9 mouse cellular contexts compared by ENCODE assay signal in genomic region chr6:84209736-84210434, GRCm38 (mm10).
DNase-seq lines count a peak whose midpoint lies in the region; ATAC-seq lines count a peak whose summit lies in the region.
"Had no signal": no experiment of that assay in that cellular context is flagged by ENCODE, and none has a peak within 500 bp of the region (broad histone marks: within the 10 kb centered on the region; RNA-seq: fewer than 3 reads in every experiment).

No protein-coding gene starts in this region.

- no peaks in the 10 kb centered on the region for H3K9me3 ChIP-seq in lung, embryonic 16.5 days (ENCODE audit: control insufficient read depth, low read length)
- no peaks in the 10 kb centered on the region for H3K9me3 ChIP-seq in intestine, embryonic 15.5 days
- H3K9me3 ChIP-seq: neural tube, embryonic 12.5 days had no signal

- no peak overlapping the region for H3K4me2 ChIP-seq in lung, embryonic 16.5 days (ENCODE audit: low read depth, low read length)
- H3K4me2 ChIP-seq in intestine, embryonic 15.5 days (replicated peaks) = no peak overlapping the region
- H3K4me2 ChIP-seq: neural tube, embryonic 12.5 days had no signal

- no peaks in the 10 kb centered on the region for H3K4me1 ChIP-seq in lung, embryonic 16.5 days (replicated peaks; ENCODE audit: control insufficient read depth, insufficient read depth, low read length)
- H3K4me1 ChIP-seq in intestine, embryonic 15.5 days (replicated peaks) = no peaks in the 10 kb centered on the region
- H3K4me1 ChIP-seq: neural tube, embryonic 12.5 days had no signal

- ATAC-seq in cerebellum, adult (ENCODE audit: insufficient number of reproducible peaks, low FRiP score, low TSS enrichment) = no peak
- peak; percentile 52 for ATAC-seq in lung, embryonic 16.5 days (ENCODE audit: low read depth)
- ATAC-seq in intestine, embryonic 15.5 days = no peak

- WGBS in lung, embryonic 16.5 days = 61% methylated on average over 13 of the region's 13 CpGs
- WGBS in intestine, embryonic 15.5 days = 83% methylated on average over 13 of the region's 13 CpGs

- H3K27ac ChIP-seq in lung, embryonic 16.5 days (ENCODE audit: low read length) = no peak overlapping the region
- no peak overlapping the region for H3K27ac ChIP-seq in intestine, embryonic 15.5 days
- H3K27ac ChIP-seq: neural tube, embryonic 12.5 days had no signal

- H3K36me3 ChIP-seq in lung, embryonic 16.5 days (ENCODE audit: control insufficient read depth, insufficient read depth, low read length) = no peaks in the 10 kb centered on the region
- no peaks in the 10 kb centered on the region for H3K36me3 ChIP-seq in intestine, embryonic 15.5 days
- H3K36me3 ChIP-seq: neural tube, embryonic 12.5 days had no signal

- H3K4me3 ChIP-seq in lung, embryonic 16.5 days (ENCODE audit: low read length) = no peak overlapping the region
- no peak overlapping the region for H3K4me3 ChIP-seq in intestine, embryonic 15.5 days (replicated peaks)
- H3K4me3 ChIP-seq: neural tube, embryonic 12.5 days had no signal

- DNase-seq in cerebellum, postnatal 14 days = peak; percentile 55 to 62
- DNase-seq in lung, postnatal 36 days = no peak
- DNase-seq in gastrocnemius, postnatal 36 days = peak; percentile 52 to 76
- DNase-seq in lung, postnatal 14 days = peak; percentile 57
- no peak for DNase-seq in adipocyte (ENCODE audit: low spot score)

- no peak overlapping the region for H3K9ac ChIP-seq in lung, embryonic 16.5 days (ENCODE audit: low read length)
- H3K9ac ChIP-seq in intestine, embryonic 15.5 days = no peak overlapping the region
- H3K9ac ChIP-seq: neural tube, embryonic 12.5 days had no signal

- intact Hi-C loops in gastrocnemius, postnatal 36 days (cut with DNase I) = no loop called here

- no peaks in the 10 kb centered on the region for H3K27me3 ChIP-seq in lung, embryonic 16.5 days (ENCODE audit: control insufficient read depth, insufficient read depth, low read depth, low read length)
- no peaks in the 10 kb centered on the region for H3K27me3 ChIP-seq in intestine, embryonic 15.5 days (replicated peaks)
- H3K27me3 ChIP-seq: neural tube, embryonic 12.5 days had no signal

Comparison
In these comparisons a context has a peak if more than half of its experiments do, and no peak if none do; other contexts are left out.
1. DNase-seq: peak in cerebellum, postnatal 14 days (2 of 2), gastrocnemius, postnatal 36 days (2 of 2) and lung, postnatal 14 days (single experiment); none in lung, postnatal 36 days (single experiment) and adipocyte (single experiment).